Mouse (Mus musculus) kidney, adult 10 weeks (tissue): ENCODE results near the gene L1cam. TPM values are rescaled to one million over a fixed set of nuclear protein-coding genes. Genes with fewer than 3 reads are reported as not detected.

Experiments
- polyA plus RNA-seq: library from polyadenylated mRNA; stranded (reverse); fragments of 350-450 nt; fragmentation: Illumina TruSeq; extraction: RNeasy Lipid Tissue Mini Kit (QIAGEN cat#74804); gene quantifications from one replicate; pipeline ENCODE4 v1.2.3, GENCODE M21; 2014; ENCODE audit warnings: low read depth, low replicate concordance

L1cam gene
- polyA plus RNA-seq, result 4.2 TPM

DNA sequence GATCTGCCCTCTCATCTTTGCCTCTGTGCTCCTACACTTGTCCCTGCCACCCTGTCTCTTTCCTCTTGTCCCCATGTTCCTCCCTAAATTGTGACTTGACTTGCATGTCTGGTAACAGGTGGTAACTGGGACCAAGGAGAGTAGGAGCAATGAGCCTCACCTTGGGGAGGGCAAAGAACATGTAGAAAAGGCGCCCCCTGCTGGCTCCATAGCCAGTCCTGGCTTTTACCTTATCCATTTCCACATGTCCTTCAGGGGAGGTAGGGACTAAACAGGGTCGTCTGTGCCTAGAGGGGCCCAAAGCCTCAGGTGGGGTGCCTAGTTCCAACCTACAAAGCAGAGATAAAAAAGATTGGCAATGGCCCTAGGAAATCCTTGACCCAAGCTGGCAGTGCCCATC lies at the start of gene L1cam:
TSS of gene L1cam (minus strand) at position 387 of the 400 bp plus-strand sequence.

DNA sequence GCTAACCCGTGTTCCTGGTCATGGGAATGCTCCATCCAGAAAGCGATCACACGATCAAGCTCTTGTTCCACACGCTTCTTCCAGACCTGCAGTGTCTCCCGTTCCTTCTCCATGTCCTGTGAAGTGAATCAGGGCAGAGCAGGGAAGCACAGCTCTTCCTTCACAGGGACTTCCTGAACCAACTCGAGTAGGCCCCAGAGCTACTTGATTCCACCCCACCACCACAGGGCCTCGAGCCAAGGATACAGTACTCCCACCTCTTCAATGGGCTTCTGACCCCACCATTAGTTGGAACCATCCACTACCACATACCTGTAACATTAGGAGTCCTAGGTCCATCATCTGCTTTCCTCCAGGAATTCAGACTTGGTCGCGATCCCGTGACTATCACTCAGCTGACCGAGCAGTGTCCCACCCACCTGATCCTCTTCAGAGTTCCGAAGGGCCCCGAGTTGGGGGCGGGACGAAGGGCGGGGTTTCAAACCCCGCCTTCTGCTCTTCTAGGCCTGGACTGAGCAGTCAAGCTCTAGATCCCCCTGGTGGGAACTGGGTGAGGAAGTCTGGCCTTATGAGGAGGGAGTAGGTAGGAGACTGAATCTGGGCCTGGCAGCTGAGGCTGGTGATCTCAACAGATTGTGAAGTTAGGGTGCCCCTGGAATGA lies 34.6 kb upstream of the L1cam start, which contains the start of gene Renbp:
TSS of gene Renbp (minus strand) at position 449 of the 661 bp plus-strand sequence.

DNA sequence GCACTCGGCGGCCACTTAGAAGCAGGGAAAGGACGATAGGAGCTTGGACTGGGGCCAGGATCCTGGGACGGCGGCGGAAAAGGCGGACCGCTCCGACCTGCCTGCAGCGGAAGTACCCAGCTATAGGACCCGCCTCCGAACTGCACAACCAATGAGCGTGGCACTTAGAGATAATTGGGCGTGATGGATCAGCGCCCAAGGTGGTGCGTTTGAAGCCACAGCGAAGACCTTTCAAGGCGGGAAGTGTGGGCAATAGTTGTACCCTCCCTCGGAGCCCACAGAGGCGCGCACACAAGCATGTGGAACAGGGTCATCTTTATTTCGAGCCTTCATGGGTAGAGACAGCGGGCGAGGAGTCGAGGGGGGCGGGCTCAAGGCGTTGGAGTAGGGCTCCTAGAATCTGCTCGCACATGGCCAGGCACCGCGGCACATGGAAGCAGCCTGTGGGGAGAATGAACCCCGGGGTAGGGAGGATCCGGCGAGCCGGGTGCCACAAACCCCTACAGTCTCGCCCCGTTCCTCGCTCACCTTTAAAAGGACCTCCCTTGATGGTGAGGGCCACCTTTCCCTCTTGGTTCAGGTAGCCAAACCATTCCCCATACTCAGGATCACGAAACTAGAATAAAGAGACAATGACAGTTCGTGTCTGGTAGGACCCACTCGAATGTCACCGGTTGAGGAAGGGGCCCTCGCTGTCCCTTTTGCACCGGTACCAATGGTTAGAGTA lies 26.1 kb upstream of the L1cam start, which contains the start of the genes Arhgap4 and Naa10:
TSS of gene Arhgap4 (minus strand) at position 48 of the 727 bp plus-strand sequence.
TSS of gene Naa10 (minus strand) at position 122 of the 727 bp plus-strand sequence.

DNA sequence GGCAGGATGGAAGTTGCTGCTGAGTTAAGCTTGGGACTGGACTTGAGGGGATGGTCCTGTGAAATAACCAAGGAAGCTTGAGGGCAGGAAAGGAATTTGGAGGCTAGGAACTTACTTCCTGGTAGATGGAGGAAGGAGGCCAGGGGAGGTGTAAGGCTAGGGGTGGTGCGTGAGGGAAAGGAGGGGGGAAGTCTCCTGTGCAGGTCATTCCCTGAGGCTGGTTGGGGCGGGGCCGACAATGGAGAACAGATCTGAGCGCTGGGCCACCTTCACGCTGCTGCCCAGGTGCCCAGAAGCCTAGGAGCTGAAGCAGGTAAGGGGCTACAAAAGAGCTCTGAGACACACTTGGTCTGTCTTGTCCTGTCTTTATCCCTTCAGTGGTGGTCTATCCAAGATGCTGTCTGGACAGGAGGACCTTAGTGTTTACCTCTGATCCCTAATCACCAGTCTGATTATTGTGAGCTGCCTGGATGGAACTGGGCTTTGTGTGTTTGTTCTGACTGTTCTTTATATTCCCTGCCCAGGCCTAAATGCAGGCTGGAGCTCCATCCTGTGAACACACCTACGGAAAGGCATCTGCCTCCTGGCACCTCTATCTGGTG lies 4.3 kb downstream of the L1cam start, which contains the start of gene Avpr2:
TSS of gene Avpr2 (plus strand) at position 552 of the 602 bp plus-strand sequence.

DNA sequence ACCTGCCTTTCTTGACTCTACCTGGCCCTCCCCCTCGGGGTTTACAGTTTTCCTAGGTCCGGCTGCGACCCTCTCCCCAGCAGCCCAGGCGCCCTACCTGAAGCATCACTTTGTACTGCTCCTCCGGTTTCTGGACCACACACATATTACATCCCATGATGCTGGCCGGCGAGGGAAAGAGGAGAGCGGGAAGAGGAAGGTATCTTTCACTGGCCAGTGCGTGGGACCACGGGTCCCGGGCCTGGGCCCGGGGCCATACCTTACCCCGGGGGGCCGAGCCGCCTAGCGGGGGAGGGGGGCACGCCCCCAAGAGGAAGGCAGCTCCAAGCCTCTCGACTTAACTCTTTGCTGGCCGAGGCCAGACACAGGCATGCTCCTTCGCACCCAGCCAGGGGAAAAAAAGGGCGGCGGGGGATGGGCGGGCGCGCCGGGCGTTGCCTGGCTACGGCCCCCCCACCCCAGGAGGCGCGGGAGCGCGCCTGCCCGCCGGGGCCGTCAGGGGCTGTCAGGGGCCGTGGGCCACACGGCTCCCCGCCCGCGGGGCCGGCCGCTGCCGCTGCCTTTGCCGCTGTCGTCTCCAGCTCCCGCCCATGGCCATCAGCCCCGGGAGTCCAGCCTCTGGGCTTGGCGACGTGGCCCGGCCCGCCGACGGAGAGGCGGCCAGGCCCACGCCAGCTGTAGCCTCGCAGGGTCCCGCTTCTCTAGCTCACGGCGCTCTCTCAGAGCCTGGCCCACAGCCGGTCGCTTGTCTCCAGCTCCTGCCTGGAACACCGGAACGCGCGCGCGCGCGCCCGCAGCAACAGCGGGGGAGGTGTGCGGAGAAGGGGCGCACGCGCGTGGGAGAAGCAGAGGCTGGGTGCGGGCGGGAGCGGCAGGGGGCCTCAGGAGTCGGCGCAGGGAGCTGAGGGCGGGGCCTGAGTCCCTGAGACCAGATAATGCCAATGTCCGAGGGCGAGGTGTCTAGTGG lies 71.4 kb downstream of the L1cam start, which contains the start of gene Pdzd4:
TSS of gene Pdzd4 (minus strand) at position 785 of the 967 bp plus-strand sequence.

Other genes starting within 250 kb of the L1cam start
- gene Pnck, start 236.0 kb downstream of the L1cam start, polyA plus RNA-seq, result not detected
- gene Slc6a8, start 223.0 kb downstream of the L1cam start, polyA plus RNA-seq, result 126 TPM
- gene Bcap31, start 179.9 kb downstream of the L1cam start, polyA plus RNA-seq, result 215 TPM
- gene Abcd1, start 179.5 kb downstream of the L1cam start, polyA plus RNA-seq, result 1.0 TPM
- gene Plxnb3, start 139.0 kb downstream of the L1cam start, polyA plus RNA-seq, result not detected
- not detected for gene Srpk3, start 121.7 kb downstream of the L1cam start, polyA plus RNA-seq
- gene Idh3g, start 109.2 kb downstream of the L1cam start, polyA plus RNA-seq, result 73.0 TPM
- gene Ssr4, start 109.1 kb downstream of the L1cam start, polyA plus RNA-seq, result 30.3 TPM
- 0.36 TPM for gene Pdzd4, start 71.1 kb downstream of the L1cam start, polyA plus RNA-seq
- 10.0 TPM for gene Avpr2, start 4.0 kb downstream of the L1cam start, polyA plus RNA-seq
- 0.85 TPM for gene Arhgap4, start 25.8 kb upstream of the L1cam start, polyA plus RNA-seq
- 5.3 TPM for gene Naa10, start 25.8 kb upstream of the L1cam start, polyA plus RNA-seq
- gene Renbp, start 34.7 kb upstream of the L1cam start, polyA plus RNA-seq, result 9.6 TPM
- 22.0 TPM for gene Hcfc1, start 70.3 kb upstream of the L1cam start, polyA plus RNA-seq
- 37.3 TPM for gene Irak1, start 127.8 kb upstream of the L1cam start, polyA plus RNA-seq
- not detected for gene Opn1mw, start 231.4 kb upstream of the L1cam start, polyA plus RNA-seq
- gene Mecp2, start 239.3 kb upstream of the L1cam start, polyA plus RNA-seq, result 18.0 TPM